Mouse (Mus musculus) liver, adult 2 months (tissue): ENCODE results near the gene Ptpdc1. TPM values are rescaled to one million over a fixed set of nuclear protein-coding genes. Genes with fewer than 3 reads are reported as not detected.
A peak's percentile ranks its signal among the peaks of the same experiment; 100 is the strongest.

Experiments
- DNase-seq: peaks from one replicate; pipeline ENCODE4 v3.0.0-alpha.2; 2011; ENCODE audit warnings: low read depth, low spot score; ENCODE audit errors: extremely low read depth
- H3K27ac ChIP-seq: fragments of 200-500 bp; replicated peaks from 2 replicates; pipeline ENCODE4 v1.5.1; 2012; ENCODE audit warnings: low read depth, mild to moderate bottlenecking, control low read depth, inconsistent platforms, low read length; ENCODE audit not compliant: insufficient read depth
- H3K27me3 ChIP-seq: fragments of 200-500 bp; 2 replicates; pipeline ENCODE4 v1.6.1; 2012; ENCODE audit warnings: mild to moderate bottlenecking, moderate library complexity, low read length, inconsistent platforms; ENCODE audit not compliant: control insufficient read depth, insufficient read depth
- H3K36me3 ChIP-seq: fragments of 200-500 bp; 2 replicates; pipeline ENCODE4 v1.6.1; 2012; ENCODE audit warnings: low read length, inconsistent platforms; ENCODE audit not compliant: control insufficient read depth, insufficient read depth
- H3K4me1 ChIP-seq: fragments of 200-500 bp; 2 replicates; pipeline ENCODE4 v1.6.1; 2011; ENCODE audit warnings: low read length; ENCODE audit not compliant: control insufficient read depth, insufficient read depth
- H3K4me3 ChIP-seq: fragments of 200-500 bp; 2 replicates; pipeline ENCODE4 v1.5.1; 2011; ENCODE audit warnings: low read depth, mild to moderate bottlenecking, control low read depth, low read length, moderate library complexity; ENCODE audit not compliant: insufficient read depth
- H3K79me2 ChIP-seq: fragments of 200-500 bp; 2 replicates; pipeline ENCODE4 v1.6.1; 2012; ENCODE audit warnings: inconsistent platforms, mild to moderate bottlenecking, low read length, moderate library complexity; ENCODE audit not compliant: control insufficient read depth, insufficient read depth
- H3K9ac ChIP-seq: fragments of 200-500 bp; 2 replicates; pipeline ENCODE4 v1.6.1; 2012; ENCODE audit warnings: low read depth, mild to moderate bottlenecking, control low read depth, inconsistent platforms, low read length
- CTCF ChIP-seq: fragments of 200-500 bp; IDR thresholded peaks from 2 replicates; pipeline ENCODE4 v1.5.1; 2011; ENCODE audit warnings: low read depth, low read length, control low read depth
- POLR2A ChIP-seq: fragments of 200-500 bp; IDR thresholded peaks from 2 replicates; pipeline ENCODE4 v1.6.1; 2011; ENCODE audit warnings: low read length, control low read depth; ENCODE audit not compliant: insufficient read depth; ENCODE audit errors: extremely low read depth
- WGBS: fragments of 180-500 bp; shearing (Covaris S2); methylation state at CpG from one replicate; pipeline ENCODE4 v1.1.7; 2018; 5-methylcytosine and 5-hydroxymethylcytosine counted together
- polyA plus RNA-seq: library from polyadenylated mRNA; depleted of rRNA; stranded (reverse); fragments of >200 nt; gene quantifications from 2 replicates; pipeline ENCODE4 v1.2.3, GENCODE M21; 2012
- total RNA-seq: library from RNA; depleted of rRNA; stranded (reverse); fragments of >200 nt; gene quantifications from 2 replicates; pipeline ENCODE4 v1.2.3, GENCODE M21; 2014

Gene Ptpdc1
- total and polyA plus RNA-seq, 2 experiments: 0.32 to 1.3 TPM

DNA sequence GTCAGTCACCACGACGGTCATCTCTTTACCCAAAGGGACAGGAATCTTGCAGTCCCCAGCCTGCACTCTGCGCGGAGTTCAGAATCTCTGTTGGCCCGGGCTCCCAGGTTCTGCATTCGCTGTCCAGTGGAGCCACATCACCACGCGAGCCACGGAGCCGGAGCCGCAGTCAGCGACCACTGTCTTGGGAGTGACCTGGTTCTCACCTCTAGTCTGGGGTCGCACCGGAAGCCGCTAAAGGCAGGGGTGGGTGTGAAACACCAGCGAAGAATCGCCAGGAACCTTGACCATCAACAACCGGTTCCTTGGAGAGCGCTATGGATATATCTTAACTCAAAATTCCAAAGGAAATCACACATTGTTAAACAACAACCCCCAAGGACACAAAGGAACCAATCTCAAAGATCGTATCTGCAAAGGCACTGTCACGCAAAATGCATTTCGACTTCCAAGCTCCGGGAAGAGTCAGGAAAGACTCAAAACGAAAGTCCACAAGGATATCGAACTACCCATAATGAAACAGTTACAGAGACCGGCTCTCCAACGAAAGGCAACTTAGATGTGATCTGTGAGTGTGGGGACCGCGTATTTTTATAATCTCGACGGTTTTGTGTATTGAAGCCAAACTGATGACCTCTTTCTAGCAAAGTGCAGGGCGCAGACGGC is 33.3 kb upstream of the Ptpdc1 start:
- Histone ChIP-seq H3K4me3 (peak overlapping the region; percentile 29), H3K79me2 (no peaks in the 10 kb centered on the region), H3K27ac (no peak overlapping the region), H3K27me3 (peaks cover 28% of the 10 kb centered on the region), H3K9ac (no peak overlapping the region), H3K36me3 (no peaks in the 10 kb centered on the region), H3K4me1 (peaks cover 3% of the 10 kb centered on the region; the same call in 1 of the 2 replicates)
- DNase-seq: peak; percentile 6
- WGBS: 2% methylated on average over 33 of the region's 33 CpGs
- no peak for TF ChIP-seq POLR2A
- no peak for TF ChIP-seq CTCF

DNA sequence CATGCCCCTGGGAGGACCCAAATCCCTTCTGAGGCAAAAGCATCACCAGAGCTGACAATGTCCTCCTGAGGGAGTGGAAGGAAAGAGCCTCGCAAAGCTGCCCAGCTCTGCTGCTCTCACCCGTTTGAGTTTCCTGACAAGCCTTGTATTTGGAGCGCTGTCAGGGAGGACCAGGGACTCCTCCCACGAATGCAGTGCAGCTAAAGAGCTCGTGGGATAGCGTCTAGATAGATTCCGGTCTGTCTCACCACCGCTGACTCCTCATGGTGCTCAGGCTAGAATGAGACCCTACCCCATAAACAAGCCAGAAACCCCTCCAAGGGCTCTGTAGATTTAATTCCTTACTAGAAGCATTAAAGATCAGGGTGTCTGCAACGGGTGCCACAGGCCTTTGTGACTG is 32.3 kb upstream of the Ptpdc1 start:
- no peak overlapping the region for H3K9ac ChIP-seq
- no peak overlapping the region for H3K4me3 ChIP-seq
- H3K27me3 ChIP-seq: peaks cover 21% of the 10 kb centered on the region
- H3K79me2 ChIP-seq: no peaks in the 10 kb centered on the region
- no peak overlapping the region for H3K27ac ChIP-seq
- WGBS: 12% methylated on average over 9 of the region's 9 CpGs
- H3K4me1 ChIP-seq: peaks cover 3% of the 10 kb centered on the region; the same call in 1 of the 2 replicates
- no peak for DNase-seq
- no peaks in the 10 kb centered on the region for H3K36me3 ChIP-seq
- TF ChIP-seq CTCF (no peak), POLR2A (no peak)

DNA sequence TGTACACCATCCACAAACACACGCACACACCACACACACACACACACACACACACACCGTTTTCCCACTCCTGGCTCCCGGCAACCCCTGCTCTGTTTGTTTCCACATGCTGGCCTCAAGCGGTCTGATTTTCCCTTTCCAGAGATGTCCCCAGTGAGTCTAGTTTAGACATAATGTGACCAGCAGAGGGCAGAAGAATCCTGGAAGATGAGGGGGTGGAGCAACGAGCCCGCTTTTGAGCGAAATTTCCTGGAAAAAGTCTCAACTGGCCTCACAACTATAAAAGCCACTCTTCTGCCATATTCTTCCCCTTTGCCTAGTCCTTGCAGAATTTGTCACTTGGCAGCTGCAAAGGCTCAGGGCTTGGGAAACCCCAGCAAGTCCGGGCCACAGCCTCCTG is 30.2 kb upstream of the Ptpdc1 start:
- no peak overlapping the region for H3K27ac ChIP-seq
- no peaks in the 10 kb centered on the region for H3K79me2 ChIP-seq
- under 1% methylated on average over 8 of the region's 8 CpGs for WGBS
- H3K36me3 ChIP-seq: no peaks in the 10 kb centered on the region
- TF ChIP-seq POLR2A (no peak), CTCF (peak; percentile 63; the same call in 1 of the 2 replicates)
- H3K27me3 ChIP-seq: peaks cover 10% of the 10 kb centered on the region; the same call in 1 of the 2 replicates
- peaks cover 3% of the 10 kb centered on the region; the same call in 1 of the 2 replicates for H3K4me1 ChIP-seq
- H3K4me3 ChIP-seq: no peak overlapping the region
- H3K9ac ChIP-seq: no peak overlapping the region
- DNase-seq: peak; percentile 47

DNA sequence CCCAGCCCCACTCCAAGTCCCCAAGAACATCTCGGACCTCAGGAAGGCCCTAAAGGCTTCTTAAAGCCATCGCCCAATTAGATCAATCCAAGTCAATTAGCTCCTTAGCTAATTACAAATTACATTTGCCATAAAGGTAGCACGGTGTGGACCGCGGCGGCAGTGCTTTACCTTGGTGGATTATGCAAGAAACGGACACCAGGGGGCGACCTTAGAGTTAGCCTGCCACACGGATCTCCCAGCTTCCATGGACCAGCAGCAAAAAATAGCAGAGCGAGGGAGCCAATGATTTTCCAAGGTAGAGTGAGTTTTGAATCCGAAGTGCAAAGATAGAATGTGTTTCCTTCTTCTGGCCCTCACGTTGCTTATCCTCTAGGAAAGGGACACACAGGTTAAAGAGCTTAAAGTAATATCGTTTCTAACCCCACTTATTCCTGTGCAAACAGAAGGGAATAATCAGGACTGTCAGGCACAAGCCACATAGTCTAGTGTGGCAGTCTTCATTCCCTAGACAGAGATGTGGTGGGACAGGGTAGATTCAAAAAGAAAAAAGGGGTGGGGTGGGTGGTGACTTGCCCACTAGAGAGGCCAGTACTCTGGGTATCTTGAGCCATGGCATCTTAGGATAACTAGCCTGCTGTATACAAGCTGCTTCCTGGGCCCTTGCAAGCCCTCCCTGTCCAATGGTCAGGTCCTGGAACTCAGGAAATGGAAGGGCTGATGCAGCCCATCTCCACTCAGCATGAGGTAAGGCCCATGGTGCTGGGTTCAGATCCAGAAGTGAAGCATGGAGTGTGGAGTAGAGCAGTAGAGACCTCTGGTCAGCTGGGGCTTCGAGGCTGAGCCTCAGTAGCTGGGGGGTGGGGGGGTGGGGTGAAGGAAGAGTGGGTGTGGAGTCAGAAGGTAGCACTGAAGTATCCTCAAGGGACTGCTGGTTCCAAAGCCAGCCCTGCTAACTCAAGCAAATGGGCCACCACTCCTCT is 28.6 kb upstream of the Ptpdc1 start:
- Histone ChIP-seq H3K27me3 (peaks cover 5% of the 10 kb centered on the region; the same call in 1 of the 2 replicates), H3K4me3 (no peak overlapping the region), H3K36me3 (no peaks in the 10 kb centered on the region), H3K27ac (no peak overlapping the region), H3K4me1 (peaks cover 3% of the 10 kb centered on the region; the same call in 1 of the 2 replicates), H3K79me2 (no peaks in the 10 kb centered on the region), H3K9ac (no peak overlapping the region)
- peak; percentile 30 for DNase-seq
- WGBS: 9% methylated on average over 14 of the region's 14 CpGs
- no peak for TF ChIP-seq POLR2A
- peak; percentile 87 for TF ChIP-seq CTCF

DNA sequence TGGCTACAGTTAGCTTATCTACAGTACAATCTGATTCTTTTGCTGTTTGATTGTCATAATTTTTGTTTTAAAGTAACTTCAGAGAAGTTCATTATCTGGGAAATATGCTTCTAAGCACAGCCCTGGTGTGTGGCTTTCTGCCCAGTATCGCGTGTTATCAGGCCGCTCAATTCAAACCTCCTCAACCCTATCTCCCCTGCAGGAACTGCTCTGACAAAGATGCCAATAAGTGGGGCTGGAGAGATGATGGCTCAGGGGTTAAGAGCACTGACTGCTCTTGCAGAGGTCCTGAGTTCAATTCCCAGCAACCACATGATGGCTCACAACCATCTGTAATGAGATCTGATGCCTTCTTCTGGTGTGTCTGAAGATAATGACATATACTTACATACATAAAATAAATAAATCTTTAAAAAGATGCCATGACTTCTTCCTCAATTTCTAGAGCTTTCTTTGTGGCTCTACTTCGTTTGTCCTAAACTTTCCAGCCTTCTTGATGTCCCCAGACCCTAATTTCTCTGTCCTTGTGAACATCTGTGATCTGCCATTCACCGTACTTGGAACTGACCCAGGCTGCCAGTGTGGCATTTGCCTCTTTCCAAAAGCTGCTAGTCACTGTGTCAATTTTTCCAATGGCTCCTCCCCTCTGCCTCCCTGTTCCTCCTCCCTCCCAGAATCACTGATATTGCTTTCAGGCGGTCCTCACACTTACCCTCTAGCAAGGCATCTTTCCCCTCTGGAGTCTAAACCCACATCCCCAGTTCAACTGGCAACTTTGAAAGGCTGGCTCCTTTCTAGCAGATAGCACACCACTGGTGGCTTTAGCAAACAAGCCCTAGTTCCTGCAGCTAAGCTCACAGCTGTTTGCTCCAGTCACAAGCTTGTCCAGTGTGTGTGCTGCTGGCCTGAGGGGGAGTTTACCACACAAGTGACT is 25.9 kb upstream of the Ptpdc1 start:
- Histone ChIP-seq H3K27me3 (no peaks in the 10 kb centered on the region; the same call in 1 of the 2 replicates), H3K79me2 (no peaks in the 10 kb centered on the region), H3K9ac (no peak overlapping the region), H3K4me3 (no peak overlapping the region), H3K27ac (no peak overlapping the region), H3K36me3 (no peaks in the 10 kb centered on the region), H3K4me1 (no peaks in the 10 kb centered on the region)
- WGBS: 51% methylated on average over 6 of the region's 6 CpGs
- no peak for DNase-seq
- TF ChIP-seq POLR2A: no peak
- TF ChIP-seq CTCF: no peak
